Mouse (Mus musculus) liver, embryonic 13.5 days (tissue): ENCODE measurements around the gene Hoxd12. TPM values are rescaled to one million over a fixed set of nuclear protein-coding genes. Genes with fewer than 3 reads are reported as not detected.
A peak's percentile ranks its signal among the peaks of the same experiment; 100 is the strongest.

ENCODE experiments used
- ATAC-seq: fragments of 200-750 bp; cut with Nextera tagmentation; 2 replicates; pipeline ENCODE4 v1.8.0; 2017; ENCODE audit warnings: low read depth, mild to moderate bottlenecking, moderate number of reproducible peaks, moderate library complexity
- DNase-seq: peaks from one replicate; pipeline ENCODE4 v3.0.0; 2022
- H3K27ac ChIP-seq: fragments of 300-500 bp; sonication (generic); 2 replicates; pipeline ENCODE4 v1.5.1; 2015; ENCODE audit warnings: moderate library complexity, mild to moderate bottlenecking, inconsistent platforms
- H3K27me3 ChIP-seq: fragments of 300-500 bp; sonication (generic); 2 replicates; pipeline ENCODE4 v1.6.1; 2015; ENCODE audit warnings: mild to moderate bottlenecking, inconsistent platforms
- H3K36me3 ChIP-seq: fragments of 300-500 bp; sonication (generic); 2 replicates; pipeline ENCODE4 v1.6.1; 2015; ENCODE audit warnings: mild to moderate bottlenecking, inconsistent platforms
- H3K4me1 ChIP-seq: fragments of 300-500 bp; sonication (generic); replicated peaks from 2 replicates; pipeline ENCODE4 v1.6.1; 2015; ENCODE audit warnings: inconsistent platforms
- H3K4me2 ChIP-seq: fragments of 300-500 bp; sonication (generic); 2 replicates; pipeline ENCODE4 v1.6.1; 2015; ENCODE audit warnings: inconsistent platforms, mild to moderate bottlenecking, moderate library complexity
- H3K4me3 ChIP-seq: fragments of 300-500 bp; sonication (generic); replicated peaks from 2 replicates; pipeline ENCODE4 v1.5.1; 2015; ENCODE audit warnings: mild to moderate bottlenecking, inconsistent platforms
- H3K9ac ChIP-seq: fragments of 300-500 bp; sonication (generic); 2 replicates; pipeline ENCODE4 v1.6.1; 2015; ENCODE audit warnings: mild to moderate bottlenecking, inconsistent platforms
- H3K9me3 ChIP-seq: fragments of 300-500 bp; sonication (generic); replicated peaks from 2 replicates; pipeline ENCODE4 v1.6.1; 2016; ENCODE audit warnings: inconsistent platforms
- WGBS: fragments of 180-500 bp; shearing (Covaris S2); methylation state at CpG from one replicate; pipeline ENCODE4 v1.1.7; 2015; ENCODE audit not compliant: insufficient replicate concordance; 5-methylcytosine and 5-hydroxymethylcytosine counted together
- polyA plus RNA-seq: library from polyadenylated mRNA; unstranded; fragments of >200 nt; fragmentation: Nextera tagmentation; extraction: Ambion mirVana; gene quantifications from 2 replicates; pipeline ENCODE4 v1.2.1, GENCODE M21; 2015

The Hoxd12 gene
- polyA plus RNA-seq, 1 experiment from 2014 or later = not detected

GRCm38 (mm10) chr2:74656632-74657021, 18.2 kb upstream of the Hoxd12 start:
- Histone ChIP-seq H3K4me2 (no peak overlapping the region), H3K36me3 (no peaks in the 10 kb centered on the region), H3K4me3 (no peak overlapping the region), H3K27ac (no peak overlapping the region), H3K4me1 (peaks cover 3% of the 10 kb centered on the region; the same call in 1 of the 2 replicates), H3K9me3 (no peaks in the 10 kb centered on the region), H3K9ac (no peak overlapping the region), H3K27me3 (peaks cover 92% of the 10 kb centered on the region)
- 3% methylated on average over 4 of the region's 4 CpGs for WGBS
- ATAC-seq = no peak
- DNase-seq = no peak

GRCm38 (mm10) chr2:74657251-74658023, 17.4 kb upstream of the Hoxd12 start:
- peak overlapping the region; percentile 23; the same call in 1 of the 2 replicates for H3K4me2 ChIP-seq

GRCm38 (mm10) chr2:74658024-74658666, 16.7 kb upstream of the Hoxd12 start:
- Histone ChIP-seq H3K27ac (no peak overlapping the region), H3K4me2 (peak overlapping the region; percentile 23; the same call in 1 of the 2 replicates), H3K4me1 (peaks cover 3% of the 10 kb centered on the region; the same call in 1 of the 2 replicates), H3K9me3 (no peaks in the 10 kb centered on the region), H3K9ac (no peak overlapping the region), H3K4me3 (no peak overlapping the region), H3K27me3 (peaks cover 96% of the 10 kb centered on the region), H3K36me3 (no peaks in the 10 kb centered on the region)
- 1% methylated on average over 15 of the region's 15 CpGs for WGBS
- ATAC-seq (no peak), DNase-seq (no peak)

More at GRCm38 (mm10) chr2:74657251-74658023, 17.4 kb upstream of the Hoxd12 start:
- no peak for ATAC-seq
- Histone ChIP-seq H3K4me1 (peaks cover 3% of the 10 kb centered on the region; the same call in 1 of the 2 replicates), H3K27ac (no peak overlapping the region), H3K36me3 (no peaks in the 10 kb centered on the region), H3K4me3 (no peak overlapping the region), H3K9ac (no peak overlapping the region), H3K9me3 (no peaks in the 10 kb centered on the region), H3K27me3 (peaks cover 92% of the 10 kb centered on the region)
- no peak for DNase-seq
- WGBS = 3% methylated on average over 62 of the region's 62 CpGs

- no peak for DNase-seq
- Histone ChIP-seq H3K4me1 (peaks cover 3% of the 10 kb centered on the region; the same call in 1 of the 2 replicates), H3K9me3 (no peaks in the 10 kb centered on the region), H3K4me3 (no peak overlapping the region), H3K4me2 (no peak overlapping the region), H3K27ac (no peak overlapping the region), H3K9ac (no peak overlapping the region), H3K27me3 (peaks cover 100% of the 10 kb centered on the region), H3K36me3 (no peaks in the 10 kb centered on the region)
- 2% methylated on average over 47 of the region's 47 CpGs for WGBS
- no peak for ATAC-seq
Measured at GRCm38 (mm10) chr2:74658667-74659371, 16.0 kb upstream of the Hoxd12 start.

GRCm38 (mm10) chr2:74659507-74660005, 15.3 kb upstream of the Hoxd12 start, which contains the start of gene Evx2:
Gene Evx2 (minus strand): TSS chr2:74659557.
- H3K27me3 ChIP-seq = peaks cover 100% of the 10 kb centered on the region
- H3K4me2 ChIP-seq = no peak within 1 kb of the TSS
- no peaks in the 10 kb centered on the region for H3K9me3 ChIP-seq
- ATAC-seq (no peak), DNase-seq (no peak)
- no peak within 1 kb of the TSS for H3K27ac ChIP-seq
- no peak within 1 kb of the TSS for H3K4me3 ChIP-seq
- peaks cover 3% of the 10 kb centered on the region; the same call in 1 of the 2 replicates for H3K4me1 ChIP-seq
- WGBS = 2% methylated on average over 28 of the region's 28 CpGs
- H3K36me3 ChIP-seq = no peaks in the 10 kb centered on the region
- H3K9ac ChIP-seq = no peak within 1 kb of the TSS

- 5% methylated on average over 30 of the region's 30 CpGs for WGBS
- H3K27me3 ChIP-seq = peaks cover 99% of the 10 kb centered on the region
- H3K9me3 ChIP-seq = no peaks in the 10 kb centered on the region
- no peaks in the 10 kb centered on the region; the same call in 1 of the 2 replicates for H3K4me1 ChIP-seq
- no peaks in the 10 kb centered on the region for H3K36me3 ChIP-seq
- ATAC-seq (no peak), DNase-seq (no peak)
- no peak overlapping the region for H3K27ac ChIP-seq
- no peak overlapping the region for H3K4me3 ChIP-seq
- H3K9ac ChIP-seq = no peak overlapping the region
- H3K4me2 ChIP-seq = no peak overlapping the region
Measured at GRCm38 (mm10) chr2:74660421-74661375, 14.1 kb upstream of the Hoxd12 start.

GRCm38 (mm10) chr2:74661685-74662084, 13.1 kb upstream of the Hoxd12 start:
- Histone ChIP-seq H3K36me3 (no peaks in the 10 kb centered on the region), H3K4me2 (no peak overlapping the region), H3K27me3 (peaks cover 99% of the 10 kb centered on the region), H3K9ac (no peak overlapping the region), H3K9me3 (no peaks in the 10 kb centered on the region), H3K27ac (no peak overlapping the region), H3K4me1 (no peaks in the 10 kb centered on the region; the same call in 1 of the 2 replicates), H3K4me3 (no peak overlapping the region)
- WGBS = 2% methylated on average over 14 of the region's 14 CpGs
- no peak for ATAC-seq
- no peak for DNase-seq

GRCm38 (mm10) chr2:74663291-74663925, 11.4 kb upstream of the Hoxd12 start:
- ATAC-seq (no peak), DNase-seq (no peak)
- no peak overlapping the region for H3K27ac ChIP-seq
- H3K4me3 ChIP-seq = no peak overlapping the region
- no peaks in the 10 kb centered on the region for H3K36me3 ChIP-seq
- H3K27me3 ChIP-seq = peaks cover 99% of the 10 kb centered on the region
- H3K9me3 ChIP-seq = no peaks in the 10 kb centered on the region
- WGBS = 4% methylated on average over 18 of the region's 18 CpGs
- peaks cover 7% of the 10 kb centered on the region; the same call in 1 of the 2 replicates for H3K4me1 ChIP-seq
- H3K9ac ChIP-seq = no peak overlapping the region
- H3K4me2 ChIP-seq = no peak overlapping the region

- Histone ChIP-seq H3K36me3 (no peaks in the 10 kb centered on the region), H3K9me3 (no peaks in the 10 kb centered on the region), H3K4me1 (peaks cover 7% of the 10 kb centered on the region; the same call in 1 of the 2 replicates), H3K4me2 (no peak overlapping the region), H3K27me3 (peaks cover 99% of the 10 kb centered on the region), H3K9ac (no peak overlapping the region), H3K4me3 (no peak overlapping the region), H3K27ac (no peak overlapping the region)
- WGBS = 1% methylated on average over 7 of the region's 7 CpGs
- ATAC-seq (no peak), DNase-seq (no peak)
Measured at GRCm38 (mm10) chr2:74666411-74666810, 8.4 kb upstream of the Hoxd12 start.
